Comparison of ENCODE assay signal across 14 mouse cellular contexts in the genomic region with DNA sequence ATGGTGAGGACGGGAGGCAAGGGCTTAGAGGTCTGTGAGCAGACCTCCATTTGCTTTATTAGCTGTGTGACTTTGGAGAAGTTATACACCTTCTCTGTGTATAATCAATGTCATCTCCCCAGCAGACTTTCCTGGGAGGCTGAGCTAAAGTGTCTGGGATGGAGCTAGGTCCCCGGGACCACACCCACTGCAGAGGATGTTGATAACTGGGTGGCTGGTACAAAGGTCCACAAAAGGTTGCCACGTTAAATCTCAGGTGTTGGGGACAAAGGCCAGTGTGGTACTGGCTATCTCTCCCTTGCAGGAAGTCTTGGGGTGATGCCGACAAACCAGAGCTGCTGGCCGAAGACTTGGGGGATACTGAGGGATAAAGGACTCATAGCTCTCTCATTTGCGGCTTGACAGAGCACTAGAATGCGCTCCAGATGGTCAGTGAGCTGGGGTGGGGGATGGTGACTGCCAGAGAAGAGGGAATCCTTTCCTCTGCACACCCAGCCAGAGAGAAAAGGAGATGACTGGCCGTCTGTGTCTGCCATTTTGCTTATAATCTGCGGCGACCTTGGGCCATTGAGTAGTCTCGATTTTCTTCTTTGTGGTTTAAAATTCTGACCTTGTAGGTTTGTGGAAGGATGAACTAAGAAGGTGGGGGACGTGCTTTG. TPM values are rescaled to one million over a fixed set of nuclear protein-coding genes. Genes with fewer than 3 reads are reported as not detected.
DNase-seq lines count a peak whose midpoint lies in the region; ATAC-seq and TF ChIP-seq lines count a peak whose summit lies in the region.
"Had no signal": no experiment of that assay in that cellular context is flagged by ENCODE, and none has a peak within 500 bp of the region (broad histone marks: within the 10 kb centered on the region; RNA-seq: fewer than 3 reads in every experiment).

No protein-coding gene starts in this region.

- no peaks in the 10 kb centered on the region for H3K79me2 ChIP-seq in liver, adult 2 months (ENCODE audit: control insufficient read depth, insufficient read depth, low read length)

- H3K9me3 ChIP-seq in liver, embryonic 11.5 days (ENCODE audit: control insufficient read depth, low read length) = no peaks in the 10 kb centered on the region
- no peaks in the 10 kb centered on the region for H3K9me3 ChIP-seq in intestine, embryonic 16.5 days (ENCODE audit: control insufficient read depth, low read length)
- peaks cover 3% of the 10 kb centered on the region; the same call in 1 of the 2 replicates for H3K9me3 ChIP-seq in midbrain, embryonic 10.5 days (replicated peaks)
- H3K9me3 ChIP-seq: kidney, embryonic 15.5 days had no signal

- H3K4me2 ChIP-seq in liver, embryonic 11.5 days = no peak overlapping the region
- H3K4me2 ChIP-seq in intestine, embryonic 16.5 days (ENCODE audit: low read depth, low read length) = no peak overlapping the region
- H3K4me2 ChIP-seq: embryonic facial prominence, embryonic 13.5 days; heart, embryonic 11.5 days; kidney, embryonic 15.5 days had no signal

- TF ChIP-seq POLR2A in liver, adult 2 months (IDR thresholded peaks at IDR 0.05; ENCODE audit: extremely low read depth, insufficient read depth, low read length) = no peak
- TF ChIP-seq POLR2A in spleen, adult 2 months (IDR thresholded peaks at IDR 0.05; ENCODE audit: low read depth, low read length) = no peak
- TF ChIP-seq POLR2A in small intestine, adult 2 months (IDR thresholded peaks at IDR 0.05; ENCODE audit: low read depth, low read length) = no peak; the same call in 1 of the 2 replicates

- no peaks in the 10 kb centered on the region for H3K4me1 ChIP-seq in liver, adult 2 months (ENCODE audit: control insufficient read depth, insufficient read depth, low read length)
- peaks cover 5% of the 10 kb centered on the region for H3K4me1 ChIP-seq in liver, embryonic 11.5 days (replicated peaks; ENCODE audit: control insufficient read depth, insufficient read depth, low read length)
- H3K4me1 ChIP-seq in spleen, adult 2 months (ENCODE audit: control insufficient read depth, insufficient read depth, insufficient read length) = peaks cover 2% of the 10 kb centered on the region; the same call in 1 of the 2 replicates
- H3K4me1 ChIP-seq in intestine, embryonic 16.5 days (ENCODE audit: control insufficient read depth, insufficient read depth, low read length) = peaks cover 18% of the 10 kb centered on the region; the same call in 1 of the 2 replicates
- peaks cover 17% of the 10 kb centered on the region; the same call in 1 of the 2 replicates for H3K4me1 ChIP-seq in small intestine, adult 2 months (ENCODE audit: control insufficient read depth, insufficient read depth, insufficient read length, low read length)
- peaks cover 5% of the 10 kb centered on the region; the same call in 1 of the 2 replicates for H3K4me1 ChIP-seq in midbrain, embryonic 10.5 days
- H3K4me1 ChIP-seq: embryonic facial prominence, embryonic 13.5 days had no signal

- 74% methylated on average over 12 of the region's 12 CpGs for WGBS in liver, adult 2 months
- 76% methylated on average over 12 of the region's 12 CpGs for WGBS in liver, embryonic 11.5 days
- 77% methylated on average over 12 of the region's 12 CpGs for WGBS in spleen, adult 2 months
- 73% methylated on average over 12 of the region's 12 CpGs for WGBS in intestine, embryonic 16.5 days
- WGBS in small intestine, adult 2 months = 54% methylated on average over 12 of the region's 12 CpGs
- 82% methylated on average over 12 of the region's 12 CpGs for WGBS in midbrain, embryonic 10.5 days

- no peak for DNase-seq in liver, adult 2 months (ENCODE audit: extremely low read depth, low read depth, low spot score)
- DNase-seq in liver, embryonic 11.5 days (ENCODE audit: low spot score) = no peak
- no peak for DNase-seq in spleen, adult 2 months (ENCODE audit: low read depth in 1 of 2, low spot score in 2 of 2)
- no peak for DNase-seq in spleen, postnatal 14 days (ENCODE audit: low spot score in 2 of 2)
- no peak for DNase-seq in midbrain, embryonic 10.5 days (ENCODE audit: low spot score)
- DNase-seq: adrenal gland, postnatal 14 days; gastrocnemius, postnatal 36 days; lung, adult 2 months had no signal

- no peaks in the 10 kb centered on the region for H3K27me3 ChIP-seq in liver, adult 2 months (ENCODE audit: control insufficient read depth, insufficient read depth, low read length)
- no peaks in the 10 kb centered on the region for H3K27me3 ChIP-seq in liver, embryonic 11.5 days (replicated peaks; ENCODE audit: control insufficient read depth, insufficient read depth, low read length)
- no peaks in the 10 kb centered on the region for H3K27me3 ChIP-seq in spleen, adult 2 months (ENCODE audit: control insufficient read depth, insufficient read depth, low read length)
- H3K27me3 ChIP-seq in intestine, embryonic 16.5 days (replicated peaks; ENCODE audit: control insufficient read depth, insufficient read depth, low read length) = no peaks in the 10 kb centered on the region
- no peaks in the 10 kb centered on the region for H3K27me3 ChIP-seq in small intestine, adult 2 months (ENCODE audit: control insufficient read depth, insufficient read depth, low read length)
- H3K27me3 ChIP-seq in midbrain, embryonic 10.5 days (ENCODE audit: low read depth, poor library complexity, severe bottlenecking) = no peaks in the 10 kb centered on the region
- H3K27me3 ChIP-seq: embryonic facial prominence, embryonic 13.5 days; kidney, embryonic 15.5 days had no signal

- no peak for ATAC-seq in liver, embryonic 11.5 days (replicated peaks; ENCODE audit: low FRiP score)
- peak; percentile 81 for ATAC-seq in intestine, embryonic 16.5 days
- ATAC-seq: hindbrain, postnatal 0 days had no signal

- H3K4me3 ChIP-seq in liver, adult 2 months (ENCODE audit: insufficient read depth, low read depth, low read length) = peak overlapping the region; percentile 21; the same call in 1 of the 2 replicates
- H3K4me3 ChIP-seq in liver, embryonic 11.5 days (ENCODE audit: low read depth, low read length) = no peak overlapping the region
- H3K4me3 ChIP-seq in spleen, adult 2 months (ENCODE audit: extremely low read depth, insufficient read depth, insufficient read length) = peak overlapping the region; percentile 4; the same call in 1 of the 2 replicates
- H3K4me3 ChIP-seq in intestine, embryonic 16.5 days (ENCODE audit: low read length) = peak overlapping the region; percentile 2; the same call in 1 of the 2 replicates
- H3K4me3 ChIP-seq in small intestine, adult 2 months (ENCODE audit: low read depth, low read length) = peak overlapping the region; percentile 51
- H3K4me3 ChIP-seq in midbrain, embryonic 10.5 days = no peak overlapping the region
- H3K4me3 ChIP-seq: embryonic facial prominence, embryonic 13.5 days; kidney, embryonic 15.5 days had no signal

- H3K36me3 ChIP-seq in liver, adult 2 months (ENCODE audit: control insufficient read depth, insufficient read depth, low read length) = no peaks in the 10 kb centered on the region
- H3K36me3 ChIP-seq in liver, embryonic 11.5 days (ENCODE audit: control insufficient read depth, insufficient read depth, low read length) = no peaks in the 10 kb centered on the region
- H3K36me3 ChIP-seq in spleen, adult 2 months (ENCODE audit: control insufficient read depth, insufficient read depth, low read length) = no peaks in the 10 kb centered on the region
- H3K36me3 ChIP-seq in intestine, embryonic 16.5 days (ENCODE audit: control insufficient read depth, insufficient read depth, low read length) = no peaks in the 10 kb centered on the region
- no peaks in the 10 kb centered on the region for H3K36me3 ChIP-seq in small intestine, adult 2 months (ENCODE audit: control insufficient read depth, insufficient read depth, low read length)
- no peaks in the 10 kb centered on the region for H3K36me3 ChIP-seq in midbrain, embryonic 10.5 days
- H3K36me3 ChIP-seq: embryonic facial prominence, embryonic 13.5 days; kidney, embryonic 15.5 days had no signal

- no peak overlapping the region for H3K27ac ChIP-seq in liver, adult 2 months (replicated peaks; ENCODE audit: insufficient read depth, low read depth, low read length)
- no peak overlapping the region for H3K27ac ChIP-seq in liver, embryonic 11.5 days (ENCODE audit: low read depth, low read length)
- H3K27ac ChIP-seq in spleen, adult 2 months (ENCODE audit: insufficient read depth, low read length) = no peak overlapping the region
- H3K27ac ChIP-seq in intestine, embryonic 16.5 days (ENCODE audit: low read length) = no peak overlapping the region
- H3K27ac ChIP-seq in small intestine, adult 2 months (ENCODE audit: insufficient read depth, low read depth, low read length) = peak overlapping the region; percentile 58
- H3K27ac ChIP-seq in midbrain, embryonic 10.5 days (replicated peaks) = no peak overlapping the region
- H3K27ac ChIP-seq: embryonic facial prominence, embryonic 13.5 days; hindbrain, postnatal 0 days; kidney, embryonic 15.5 days had no signal

- TF ChIP-seq CTCF in liver, adult 2 months (IDR thresholded peaks at IDR 0.05; ENCODE audit: low read depth, low read length) = no peak
- TF ChIP-seq CTCF in spleen, adult 2 months (IDR thresholded peaks at IDR 0.05; ENCODE audit: extremely low read depth, insufficient read depth, insufficient read length, insufficient replicate concordance) = no peak
- TF ChIP-seq CTCF in small intestine, adult 2 months (IDR thresholded peaks at IDR 0.05; ENCODE audit: extremely low read depth, insufficient read length, insufficient replicate concordance, low read depth, low read length) = no peak

- no peak overlapping the region for H3K9ac ChIP-seq in liver, adult 2 months (ENCODE audit: low read depth, low read length)
- no peak overlapping the region for H3K9ac ChIP-seq in liver, embryonic 11.5 days (ENCODE audit: low read depth, low read length)
- H3K9ac ChIP-seq in intestine, embryonic 16.5 days (ENCODE audit: low read depth, low read length) = no peak overlapping the region
- H3K9ac ChIP-seq: embryonic facial prominence, embryonic 13.5 days; kidney, embryonic 15.5 days had no signal

RNA-seq across cellular contexts. Expression of gene Ptafr, which starts 1.4 kb away (rescaled TPM):
- 1.0 and 1.3 TPM in 2 replicates for total RNA-seq in liver, adult 2 months (2014; rRNA removed)
- polyA plus RNA-seq in liver, adult 2 months (2012; rRNA removed) = 0.73 and 1.0 TPM in 2 replicates
- 0.73 and 0.85 TPM in 2 replicates for polyA plus RNA-seq in liver, embryonic 11.5 days (2014; fragmentation: Nextera tagmentation; extraction: Ambion mirVana)
- 10.5 and 10.6 TPM in 2 replicates for polyA plus RNA-seq in spleen, adult 2 months (2012; rRNA removed)
- polyA plus RNA-seq in intestine, embryonic 16.5 days (2015; fragmentation: Nextera tagmentation; extraction: Ambion mirVana) = 1.5 and 1.6 TPM in 2 replicates
- 2.9 and 3.1 TPM in 2 replicates for polyA plus RNA-seq in small intestine, adult 2 months (2012; rRNA removed)
- 0.41 and 0.56 TPM in 2 replicates for polyA plus RNA-seq in midbrain, embryonic 10.5 days (2016; fragmentation: Nextera tagmentation; extraction: Ambion mirVana)

RNA-seq across cellular contexts. Expression of gene Dnajc8, which starts 29.9 kb away (rescaled TPM):
- total RNA-seq in liver, adult 2 months (2014; rRNA removed) = 17.0 and 26.1 TPM in 2 replicates
- 9.7 and 10.4 TPM in 2 replicates for polyA plus RNA-seq in liver, adult 2 months (2012; rRNA removed)
- 241 and 245 TPM in 2 replicates for polyA plus RNA-seq in liver, embryonic 11.5 days (2014; fragmentation: Nextera tagmentation; extraction: Ambion mirVana)
- 17.8 and 18.2 TPM in 2 replicates for polyA plus RNA-seq in spleen, adult 2 months (2012; rRNA removed)
- polyA plus RNA-seq in intestine, embryonic 16.5 days (2015; fragmentation: Nextera tagmentation; extraction: Ambion mirVana) = 140 and 150 TPM in 2 replicates
- 5.0 and 9.0 TPM in 2 replicates for polyA plus RNA-seq in small intestine, adult 2 months (2012; rRNA removed)
- polyA plus RNA-seq in midbrain, embryonic 10.5 days (2016; fragmentation: Nextera tagmentation; extraction: Ambion mirVana) = 203 and 216 TPM in 2 replicates

RNA-seq across cellular contexts. Expression of gene Atpif1, which starts 31.8 kb away (rescaled TPM):
- total RNA-seq in liver, adult 2 months (2014; rRNA removed) = 59.5 and 87.1 TPM in 2 replicates
- polyA plus RNA-seq in liver, adult 2 months (2012; rRNA removed) = 25.9 and 26.2 TPM in 2 replicates
- polyA plus RNA-seq in liver, embryonic 11.5 days (2014; fragmentation: Nextera tagmentation; extraction: Ambion mirVana) = 1,813 and 1,952 TPM in 2 replicates
- polyA plus RNA-seq in spleen, adult 2 months (2012; rRNA removed) = 69.5 and 73.4 TPM in 2 replicates
- polyA plus RNA-seq in intestine, embryonic 16.5 days (2015; fragmentation: Nextera tagmentation; extraction: Ambion mirVana) = 1,346 and 1,379 TPM in 2 replicates
- 63.8 and 147 TPM in 2 replicates for polyA plus RNA-seq in small intestine, adult 2 months (2012; rRNA removed)
- polyA plus RNA-seq in midbrain, embryonic 10.5 days (2016; fragmentation: Nextera tagmentation; extraction: Ambion mirVana) = 965 and 979 TPM in 2 replicates

RNA-seq across cellular contexts. Expression of gene Sesn2, which starts 54.9 kb away (rescaled TPM):
- total RNA-seq in liver, adult 2 months (2014; rRNA removed) = 2.7 and 3.6 TPM in 2 replicates
- polyA plus RNA-seq in liver, adult 2 months (2012; rRNA removed) = 5.5 and 6.0 TPM in 2 replicates
- polyA plus RNA-seq in liver, embryonic 11.5 days (2014; fragmentation: Nextera tagmentation; extraction: Ambion mirVana) = 10.2 and 10.5 TPM in 2 replicates
- 9.3 and 9.4 TPM in 2 replicates for polyA plus RNA-seq in spleen, adult 2 months (2012; rRNA removed)
- 11.6 and 12.4 TPM in 2 replicates for polyA plus RNA-seq in intestine, embryonic 16.5 days (2015; fragmentation: Nextera tagmentation; extraction: Ambion mirVana)
- 4.0 and 6.7 TPM in 2 replicates for polyA plus RNA-seq in small intestine, adult 2 months (2012; rRNA removed)
- 13.0 and 14.7 TPM in 2 replicates for polyA plus RNA-seq in midbrain, embryonic 10.5 days (2016; fragmentation: Nextera tagmentation; extraction: Ambion mirVana)

Comparison
In these comparisons a context has a peak if more than half of its experiments do, and no peak if none do; other contexts are left out.
1. H3K4me3 ChIP-seq: peak in liver, adult 2 months (single experiment), spleen, adult 2 months (single experiment), intestine, embryonic 16.5 days (single experiment) and small intestine, adult 2 months (single experiment); none in liver, embryonic 11.5 days (single experiment) and midbrain, embryonic 10.5 days (single experiment).